Mouse (Mus musculus): ENCODE results near the gene Add2.

Add2 gene

DNA sequence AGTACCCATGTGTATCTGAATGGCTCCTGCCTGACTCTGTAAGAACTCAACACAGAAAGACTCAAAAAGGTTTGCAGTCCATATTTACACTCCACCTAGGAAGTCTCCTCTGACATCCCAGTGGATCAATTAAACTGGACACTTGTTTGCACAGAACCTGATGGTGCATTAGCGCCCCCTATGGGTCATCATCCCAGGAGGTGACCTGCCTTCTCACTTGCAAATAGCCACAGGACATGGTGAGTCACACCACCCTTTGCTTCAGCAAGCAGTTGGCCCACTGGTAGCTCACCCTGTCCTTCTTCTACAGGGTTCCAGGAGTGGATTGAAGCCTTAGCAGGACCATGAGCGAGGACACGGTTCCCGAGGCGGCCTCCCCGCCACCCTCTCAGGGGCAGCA lies 57.0 kb downstream of the Add2 start:
- DNase-seq (ENCODE audit: low spot score): peak; percentile 50

DNA sequence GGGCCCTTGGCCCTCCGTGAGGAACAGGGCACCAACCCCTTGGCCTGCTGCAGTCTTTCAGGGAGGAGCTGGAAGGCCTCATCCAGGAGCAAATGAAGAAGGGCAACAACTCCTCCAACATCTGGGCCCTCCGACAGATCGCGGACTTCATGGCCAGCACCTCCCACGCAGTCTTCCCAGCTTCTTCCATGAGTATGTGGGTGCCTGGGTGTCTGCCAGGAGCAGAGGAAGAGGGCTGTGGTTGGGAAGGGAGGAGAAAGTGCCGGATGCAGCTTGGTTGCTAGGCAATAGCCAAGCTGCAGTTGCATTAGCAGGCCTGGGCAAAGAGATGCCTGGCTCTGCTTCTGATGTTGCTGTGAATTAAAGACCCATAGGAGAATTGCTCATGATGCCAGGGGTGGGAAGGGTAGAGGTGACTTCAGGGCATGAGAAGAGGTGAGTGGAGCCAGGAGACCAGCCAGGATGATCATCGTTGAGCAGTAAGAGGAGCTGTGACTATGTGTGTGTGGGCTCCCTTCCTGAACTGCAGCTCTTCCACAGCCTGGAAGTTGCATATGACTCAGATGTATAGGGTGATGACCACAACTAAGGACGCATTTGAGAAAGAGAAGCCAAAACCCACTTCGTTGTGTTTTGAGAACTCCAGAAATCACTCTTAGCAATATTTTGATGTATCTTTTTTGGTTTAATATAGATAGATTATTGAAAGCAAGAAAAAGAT lies 58.5 kb downstream of the Add2 start:
- DNase-seq (ENCODE audit: low spot score): peak; percentile 18

DNA sequence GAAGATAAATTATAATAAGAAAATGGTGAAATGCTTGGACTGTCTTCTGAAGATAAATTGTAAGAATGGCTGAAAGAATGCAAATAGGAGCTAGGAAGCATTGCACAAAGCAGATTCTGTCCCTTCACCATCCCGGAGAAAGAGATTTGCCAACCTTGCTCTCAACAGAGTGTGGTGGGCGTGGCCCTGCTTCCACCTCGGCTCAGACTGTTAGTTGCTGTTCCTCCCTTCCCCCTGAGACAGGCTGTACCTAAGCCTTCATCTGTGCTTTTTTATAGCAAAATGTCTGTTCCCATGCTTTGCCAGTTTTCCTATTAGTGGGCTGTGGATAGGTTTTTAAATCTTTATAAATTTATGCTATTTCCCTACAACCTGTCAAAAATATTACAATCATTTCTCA lies 59.3 kb downstream of the Add2 start:
- DNase-seq (ENCODE audit: low spot score): no peak

DNA sequence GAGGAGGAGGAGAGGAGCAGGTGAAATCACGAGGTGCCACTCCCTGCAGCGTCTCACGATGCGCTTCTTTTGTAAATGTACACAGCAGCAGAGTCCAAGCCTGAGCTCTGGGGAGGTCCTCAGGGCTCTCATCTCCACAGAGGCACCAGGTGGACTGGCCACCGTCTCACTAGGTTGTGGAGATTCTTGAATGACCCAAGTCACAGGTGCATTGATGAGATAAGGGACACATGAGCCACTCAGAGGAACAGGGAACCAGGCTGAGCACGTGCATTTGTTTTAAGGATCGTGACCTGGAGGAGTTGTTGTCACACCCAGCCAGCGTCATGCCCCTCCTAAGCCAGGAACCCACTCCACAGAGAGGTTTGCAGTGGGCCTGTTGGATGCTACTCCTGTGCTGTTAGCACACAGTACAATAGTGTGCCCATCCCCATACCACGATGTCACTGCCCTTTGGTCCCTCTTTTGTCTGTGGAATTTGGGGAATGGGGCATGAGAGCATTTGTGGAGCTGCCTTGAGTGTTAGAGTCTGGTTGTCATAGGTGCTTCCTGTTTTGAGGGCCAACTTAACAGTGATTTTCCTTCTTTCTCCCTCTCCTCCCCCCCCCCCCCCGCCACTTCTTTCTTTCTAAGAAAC lies 65.8 kb downstream of the Add2 start:
- no peak for DNase-seq (ENCODE audit: low spot score)

DNA sequence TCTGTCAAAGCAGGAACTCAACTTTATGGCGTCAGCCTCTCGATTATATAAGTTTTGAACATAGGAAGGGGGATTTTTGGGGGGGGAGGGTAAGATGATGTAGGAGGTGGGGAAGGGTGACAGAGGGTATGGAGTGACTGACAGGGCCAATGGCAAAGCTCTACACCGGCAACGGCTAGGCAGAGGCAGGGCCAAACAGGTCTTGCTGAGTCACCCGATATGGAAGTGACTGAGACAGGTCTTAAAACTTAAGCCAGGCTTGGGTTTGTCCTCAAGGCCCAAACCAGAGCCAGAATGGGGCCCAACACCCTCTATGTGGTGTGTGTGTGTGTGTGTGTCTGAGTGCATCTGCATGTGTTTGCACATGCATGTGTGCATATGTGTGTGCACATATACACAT lies 67.0 kb downstream of the Add2 start:
- no peak for DNase-seq (ENCODE audit: low spot score)

DNA sequence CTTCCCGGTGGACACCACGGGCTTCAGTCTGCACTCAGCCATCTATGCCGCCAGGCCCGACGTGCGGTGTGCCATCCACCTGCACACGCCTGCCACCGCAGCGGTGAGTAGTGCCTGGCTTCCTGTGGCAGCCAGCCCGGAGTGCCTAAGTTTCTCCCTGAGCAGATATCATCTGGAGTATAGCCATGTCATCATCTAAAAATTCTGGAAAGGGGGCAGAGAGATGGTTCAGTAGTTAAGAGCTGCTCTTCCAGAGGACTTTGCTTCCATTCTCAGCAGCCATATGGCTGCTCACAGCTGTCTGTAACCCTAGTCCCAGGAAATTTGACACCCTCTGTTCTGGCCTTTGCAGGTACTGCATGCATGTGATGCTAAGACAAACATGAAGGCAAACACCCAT lies 68.3 kb downstream of the Add2 start:
- no peak for DNase-seq (ENCODE audit: low spot score)

DNA sequence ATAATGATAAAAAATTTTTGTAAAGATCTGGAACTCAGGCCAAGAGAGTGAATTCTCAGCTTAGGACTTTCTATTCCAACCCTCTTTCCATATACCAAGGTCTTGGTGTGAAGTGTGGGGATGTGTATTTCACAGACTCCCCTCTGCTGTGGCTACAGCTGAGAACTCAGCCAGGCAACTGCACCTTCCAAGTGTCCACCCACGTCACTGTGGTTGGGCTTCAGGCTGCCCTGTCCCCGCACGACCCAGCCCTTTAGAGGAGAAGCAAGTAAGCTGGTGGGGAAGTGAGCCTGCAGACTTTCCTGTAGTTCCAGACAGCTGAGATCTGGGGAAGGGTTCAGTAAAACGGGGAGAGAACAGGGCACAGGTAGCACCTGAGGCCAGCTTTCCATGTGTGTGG lies 68.7 kb downstream of the Add2 start:
- DNase-seq (ENCODE audit: low spot score): no peak

DNA sequence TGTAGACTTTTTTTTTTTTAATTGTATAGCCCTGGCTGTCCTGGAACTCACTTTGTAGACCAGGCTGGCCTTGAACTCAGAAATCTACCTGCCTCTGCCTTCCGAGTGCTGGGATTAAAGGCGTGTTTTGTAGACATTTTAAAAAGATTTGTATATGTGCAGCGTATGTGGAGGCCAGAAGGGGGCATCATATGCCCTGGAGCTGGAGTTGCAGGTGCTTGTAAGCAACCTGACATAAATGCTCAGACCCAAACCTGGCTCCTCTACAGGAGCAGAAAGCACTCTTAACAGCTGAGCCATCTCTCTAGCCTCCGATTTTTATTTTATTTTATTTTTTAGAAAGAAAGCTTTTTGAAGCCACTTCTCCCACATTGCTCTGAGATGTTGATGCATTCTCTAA lies 70.5 kb downstream of the Add2 start:
- DNase-seq (ENCODE audit: low spot score): no peak

DNA sequence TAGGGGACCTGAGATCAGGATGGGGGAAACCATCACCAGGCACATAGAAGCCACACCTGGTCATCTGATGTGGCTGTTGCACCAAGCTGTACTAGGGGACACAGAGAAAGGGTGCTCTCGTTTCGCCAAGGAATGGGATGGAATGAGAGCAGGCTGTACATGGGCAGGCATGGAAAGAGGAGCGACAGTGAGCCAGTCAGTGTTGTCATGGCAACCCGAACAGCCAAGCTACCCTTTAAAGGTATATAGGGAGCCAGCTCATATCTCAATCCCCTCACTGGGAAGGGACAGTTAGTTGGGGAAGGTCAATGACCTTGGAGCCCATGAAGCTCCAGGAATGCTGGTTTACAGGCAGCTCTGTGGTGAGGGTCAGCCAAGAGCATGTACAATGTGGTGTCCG lies 73.0 kb downstream of the Add2 start:
- DNase-seq (ENCODE audit: low spot score): no peak

DNA sequence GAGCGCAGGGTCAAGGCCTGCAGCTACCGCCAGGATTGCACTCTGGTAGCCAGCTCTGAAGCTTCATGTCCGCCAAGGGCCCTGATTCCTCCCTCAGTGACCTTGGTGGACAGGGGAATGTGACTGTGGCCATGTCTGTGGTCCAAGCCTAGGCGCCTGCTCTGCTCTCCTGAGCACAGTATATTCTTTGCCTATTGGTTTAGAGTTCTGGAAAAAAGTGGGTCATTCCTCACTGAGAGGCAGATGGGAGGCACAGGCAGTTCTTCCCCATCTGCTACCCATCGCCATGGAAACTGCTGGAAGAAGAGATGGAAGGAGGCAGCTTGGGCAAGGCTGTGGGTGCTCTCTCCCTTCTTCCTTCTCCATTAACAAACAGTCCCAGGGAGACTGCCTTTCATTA lies 74.4 kb downstream of the Add2 start:
- no peak for DNase-seq (ENCODE audit: low spot score)

DNA sequence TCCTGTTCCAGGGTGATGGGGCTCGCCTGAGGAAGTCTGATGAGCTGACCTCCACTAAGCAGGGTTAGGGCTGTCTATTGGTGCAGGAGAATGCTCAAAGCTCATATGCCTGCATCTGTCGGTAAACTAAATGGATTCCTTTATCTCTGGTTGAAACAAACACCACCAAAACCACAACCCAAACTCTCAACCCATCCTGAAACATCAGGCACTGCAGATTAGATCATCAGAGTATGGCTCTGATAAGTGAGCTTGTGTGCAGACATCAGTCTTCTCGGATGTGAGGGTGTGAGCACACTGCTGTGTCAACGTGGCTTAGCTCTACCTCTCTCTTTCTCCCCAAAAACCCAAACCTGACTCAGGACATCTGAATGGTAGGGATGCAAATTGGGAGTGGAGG lies 75.1 kb downstream of the Add2 start:
- no peak for DNase-seq (ENCODE audit: low spot score)

DNA sequence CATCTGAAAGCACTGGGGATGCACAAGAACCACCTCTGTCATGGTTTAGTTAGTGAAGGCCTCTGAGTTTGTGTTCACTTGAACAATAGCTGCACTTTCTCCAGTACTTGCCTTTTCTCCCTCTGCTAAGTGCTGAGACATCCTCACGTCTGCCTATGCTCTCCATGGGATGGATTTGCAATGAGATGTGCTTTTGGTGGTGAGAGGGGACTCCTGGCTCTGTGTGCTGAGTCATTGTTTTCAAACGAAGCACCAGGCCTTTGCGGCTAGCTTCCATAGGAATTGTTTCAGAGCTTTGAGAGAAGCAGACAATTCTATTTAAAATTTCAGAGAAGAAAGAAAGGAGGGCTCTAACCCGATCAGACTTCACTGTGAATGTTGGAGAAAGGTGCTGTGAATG lies 76.2 kb downstream of the Add2 start:
- no peak for DNase-seq (ENCODE audit: low spot score)

DNA sequence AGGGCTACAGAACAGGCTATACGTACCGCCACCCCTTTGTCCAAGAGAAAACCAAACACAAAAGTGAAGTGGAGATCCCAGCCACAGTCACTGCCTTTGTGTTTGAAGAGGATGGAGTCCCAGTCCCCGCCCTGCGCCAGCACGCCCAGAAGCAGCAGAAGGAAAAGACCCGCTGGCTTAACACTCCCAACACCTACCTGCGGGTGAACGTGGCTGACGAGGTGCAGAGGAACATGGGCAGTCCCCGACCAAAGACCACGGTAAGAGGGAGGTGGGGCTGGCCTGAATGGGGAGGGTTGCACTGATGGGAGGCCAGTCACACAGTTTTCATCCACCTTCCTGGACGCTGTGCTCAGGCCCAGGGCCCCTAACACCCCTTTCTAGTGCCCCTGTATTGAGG lies 77.6 kb downstream of the Add2 start:
- no peak for DNase-seq (ENCODE audit: low spot score)

DNA sequence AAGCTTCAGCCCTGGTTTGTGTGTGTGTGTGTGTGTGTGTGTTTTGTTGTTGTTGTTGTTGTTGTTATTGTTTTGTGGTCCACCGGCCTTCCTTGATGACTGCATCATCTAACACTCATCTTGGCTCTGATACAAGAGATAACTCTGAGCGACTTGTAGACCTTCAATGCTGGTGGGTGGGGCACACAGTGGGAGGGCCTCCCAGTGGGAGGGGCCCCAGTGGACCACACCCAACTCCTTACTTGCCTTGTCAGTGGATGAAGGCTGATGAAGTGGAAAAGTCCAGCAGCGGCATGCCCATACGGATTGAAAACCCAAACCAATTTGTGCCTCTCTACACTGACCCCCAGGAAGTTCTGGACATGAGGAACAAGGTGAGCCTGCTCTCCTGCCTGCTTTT lies 78.6 kb downstream of the Add2 start:
- DNase-seq (ENCODE audit: low spot score): no peak

DNA sequence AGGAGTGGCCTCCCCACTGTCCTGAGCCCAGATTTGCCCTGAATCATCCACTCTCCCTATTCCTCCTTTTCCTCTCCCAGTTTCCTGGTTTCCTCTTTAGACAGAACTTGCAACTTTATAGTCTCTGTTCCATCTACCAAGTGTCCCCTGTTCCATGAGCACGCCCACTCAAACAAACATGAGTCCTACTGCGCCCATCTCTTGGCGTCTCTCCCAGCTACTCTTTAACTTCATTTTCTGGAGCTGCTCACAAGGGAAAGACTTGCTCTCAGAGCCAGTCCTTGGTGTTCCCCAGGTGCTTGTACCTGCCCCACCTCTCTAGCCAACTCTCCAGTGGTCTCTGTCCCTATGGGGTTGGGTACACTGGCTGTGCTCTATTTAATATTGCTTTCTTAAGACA lies 87.4 kb downstream of the Add2 start:
- no peak for DNase-seq (ENCODE audit: low spot score)

DNA sequence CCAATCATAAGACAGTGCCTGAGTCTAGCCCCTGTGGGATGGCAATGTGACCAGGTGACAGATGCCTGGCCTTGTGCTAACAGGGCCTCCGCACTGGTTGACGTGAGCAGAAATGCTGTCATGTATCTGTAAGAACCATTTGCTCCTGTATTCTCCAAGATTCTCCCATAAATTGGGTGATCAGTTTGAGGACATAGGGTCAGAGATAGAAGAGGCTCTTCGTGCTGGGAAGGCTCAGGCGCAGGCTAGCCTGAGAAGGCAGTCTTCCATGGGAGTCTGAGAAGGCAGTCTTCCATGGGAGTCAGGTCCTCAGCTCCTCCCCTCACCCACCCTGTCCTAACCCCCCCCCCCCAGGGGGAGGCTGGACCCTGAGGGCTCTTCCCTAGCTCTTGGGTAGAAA lies 94.6 kb downstream of the Add2 start:
- no peak for DNase-seq (ENCODE audit: low spot score)

DNA sequence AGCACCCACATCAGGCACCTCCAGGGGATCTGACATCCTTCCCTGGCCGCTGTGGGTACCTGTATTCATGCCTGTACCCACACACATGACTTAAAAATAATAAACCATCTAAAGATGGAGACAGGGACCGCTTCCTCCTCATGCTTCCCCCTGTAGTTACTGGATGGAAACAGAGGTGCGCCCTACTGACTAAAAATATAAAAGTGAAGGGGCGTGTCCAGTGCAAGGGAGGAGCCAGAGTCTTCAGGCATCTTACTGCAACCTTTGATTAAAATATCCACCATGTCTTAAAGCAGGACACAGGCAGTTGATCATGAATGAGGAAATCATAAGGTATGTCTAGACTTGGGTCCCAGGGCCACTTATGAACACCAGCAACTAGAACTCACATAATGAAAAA lies 97.3 kb downstream of the Add2 start:
- no peak for DNase-seq (ENCODE audit: low spot score)

DNA sequence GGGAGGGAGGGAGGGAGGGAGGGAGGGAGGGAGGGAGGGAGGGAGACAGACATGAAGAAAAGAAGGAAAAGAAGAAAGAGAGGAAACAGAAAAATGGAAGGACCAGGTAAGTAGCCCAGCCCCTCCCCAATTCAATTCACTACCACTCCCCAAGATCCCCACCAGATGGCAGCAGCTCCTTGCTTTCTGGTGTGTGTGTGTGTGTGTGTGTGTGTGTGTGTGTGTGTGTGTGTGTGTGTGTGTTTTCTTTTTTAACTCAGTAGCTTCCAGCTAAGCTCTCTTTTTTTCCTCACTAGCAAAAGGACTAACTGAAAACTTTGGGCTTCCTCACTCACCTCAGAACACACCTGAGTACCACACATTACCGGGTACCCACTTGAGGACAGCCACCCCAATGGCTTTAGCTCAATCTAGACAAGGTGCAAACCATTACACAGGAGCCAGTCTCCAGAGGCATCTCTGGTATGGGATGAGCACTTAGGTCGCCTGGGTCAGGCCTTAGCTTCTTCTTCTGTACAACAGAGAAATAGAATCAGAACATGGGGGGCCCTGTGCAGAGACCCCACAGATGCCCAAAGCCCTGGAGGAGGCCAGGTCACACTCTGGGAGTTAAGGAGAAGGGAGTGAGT lies 98.6 kb downstream of the Add2 start:
- peak; percentile 49 for DNase-seq (ENCODE audit: low spot score)

DNA sequence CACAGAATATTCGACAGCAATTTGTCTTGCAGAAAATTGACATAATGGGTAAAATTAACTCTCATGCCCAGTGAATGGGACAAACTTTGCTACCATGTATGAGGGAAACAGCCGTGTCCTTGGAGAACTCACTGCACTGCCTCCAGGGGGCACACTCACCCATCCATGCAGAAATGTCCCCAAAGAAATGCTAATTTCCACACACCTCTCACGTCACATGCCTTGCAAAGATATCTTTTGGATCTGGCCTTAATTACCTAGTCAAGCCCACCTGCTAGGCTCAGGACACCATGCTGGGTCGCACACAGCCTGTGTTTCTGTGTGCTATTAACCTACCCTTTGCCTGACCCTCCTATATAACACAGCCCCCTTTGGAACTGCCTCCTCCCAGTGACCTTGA lies 100.0 kb downstream of the Add2 start:
- peak; percentile 36 for DNase-seq (ENCODE audit: low spot score)

DNA sequence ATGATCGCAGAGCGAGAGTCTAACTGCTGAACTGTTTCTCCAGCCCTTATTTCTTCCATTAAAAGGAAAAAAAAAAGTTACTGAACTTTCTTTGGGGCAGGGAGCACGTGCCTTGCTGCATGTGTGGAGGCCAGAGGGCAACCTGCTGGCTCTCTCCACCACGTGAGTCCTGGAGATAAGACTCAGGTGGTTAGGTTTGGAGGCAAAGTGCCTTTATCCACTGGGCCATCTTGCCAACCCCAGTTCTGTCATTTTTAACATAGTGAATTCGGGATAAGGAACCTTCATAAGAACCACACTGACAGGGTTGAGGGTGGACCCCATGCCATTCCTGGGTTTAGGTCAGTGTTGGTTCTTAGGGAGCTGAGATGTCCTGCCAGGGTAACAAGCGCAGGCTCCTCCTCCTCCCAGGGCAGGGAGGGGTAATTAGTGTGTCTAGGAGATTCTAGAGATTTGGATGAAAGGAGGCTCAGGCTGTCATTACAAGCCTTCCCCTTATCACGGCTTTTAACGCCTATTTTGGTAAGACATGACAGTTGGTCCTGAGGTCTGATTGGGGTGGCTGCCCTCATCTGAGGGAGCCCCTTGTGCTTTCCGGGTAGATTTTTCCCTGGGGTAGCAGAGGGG lies 101.5 kb downstream of the Add2 start:
- no peak for DNase-seq (ENCODE audit: low spot score)

DNA sequence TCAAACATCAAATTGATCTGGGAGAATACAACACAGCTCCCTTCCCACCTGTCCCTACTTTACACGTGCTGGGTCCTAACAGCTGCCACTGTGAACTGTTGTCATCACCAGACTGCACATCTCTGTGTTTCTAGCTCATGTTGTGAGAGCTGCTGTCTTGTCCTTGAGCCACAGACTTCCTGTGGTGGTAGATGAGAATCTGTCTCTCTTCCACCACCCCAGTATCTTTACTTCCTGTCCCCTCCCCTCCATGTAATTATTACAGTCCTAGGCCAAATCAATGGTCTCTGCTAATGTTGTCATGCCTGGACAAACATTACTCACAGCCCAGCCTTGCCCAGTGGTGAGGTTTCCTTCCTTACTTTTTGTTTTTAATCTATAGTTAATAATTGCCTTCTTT lies 105.4 kb downstream of the Add2 start:
- DNase-seq (ENCODE audit: low spot score): no peak

DNA sequence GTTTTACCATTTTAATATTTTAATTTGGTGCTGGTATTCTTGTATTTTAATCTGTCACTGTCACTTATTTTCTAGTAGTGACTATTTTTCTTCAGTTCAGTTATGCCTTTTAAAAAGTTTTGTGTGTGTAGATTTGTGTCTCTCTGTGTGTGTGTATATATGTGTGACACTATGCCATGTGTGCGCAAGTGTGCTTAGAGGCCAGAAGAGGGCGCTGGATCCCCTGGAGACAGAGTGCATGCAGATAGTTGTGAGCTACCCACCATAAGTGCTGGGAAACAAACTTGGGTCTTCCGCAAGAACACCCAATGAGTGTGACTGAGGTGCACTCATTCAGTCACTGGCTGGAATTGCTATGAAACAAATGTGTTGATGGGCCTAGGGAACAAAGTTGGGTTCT lies 107.7 kb downstream of the Add2 start:
- DNase-seq (ENCODE audit: low spot score): no peak

DNA sequence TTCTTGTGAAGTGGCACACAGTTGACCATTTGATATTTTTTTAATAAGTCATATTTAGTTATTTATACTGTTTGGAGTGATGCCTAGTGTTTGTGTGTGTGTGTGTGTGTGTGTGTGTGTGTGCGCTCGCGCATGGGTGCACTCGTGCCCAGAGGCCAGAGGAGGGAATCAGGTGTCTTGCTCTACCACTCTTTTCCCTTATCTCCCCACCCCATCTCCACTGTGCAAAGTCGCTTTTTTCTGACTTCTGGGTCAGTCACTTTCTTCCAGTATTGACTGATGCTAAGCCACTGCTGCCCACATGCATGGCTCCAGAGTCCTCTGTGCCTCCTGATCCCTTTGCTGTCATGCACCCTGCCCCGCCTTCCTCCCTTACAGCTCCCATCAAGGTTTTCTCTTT lies 112.8 kb downstream of the Add2 start:
- DNase-seq (ENCODE audit: low spot score): no peak

Data from urinary bladder, postnatal 25 days (tissue).